Mouse (Mus musculus) bone marrow macrophage, adult 2 months (primary cell): ENCODE data around the gene Siva1.

Source experiments
- CTCF ChIP-seq: IDR thresholded peaks from 2 replicates; pipeline ENCODE4 v1.5.1; 2012; ENCODE audit warnings: low read depth, mild to moderate bottlenecking, low read length, moderate library complexity
- POLR2A ChIP-seq: IDR thresholded peaks from 2 replicates; pipeline ENCODE4 v1.6.1; 2012; ENCODE audit warnings: mild to moderate bottlenecking, low read depth, low read length, borderline replicate concordance

GRCm38 (mm10) chr12:112633686-112634085 is 10.8 kb upstream of the Siva1 start:
- TF ChIP-seq CTCF (no peak), POLR2A (no peak)
